Mouse (Mus musculus) embryo, embryonic 9.5 days (tissue): ENCODE measurements around the gene Osbpl9.

Experiments used
- DNase-seq: peaks from one replicate; pipeline ENCODE4 v3.0.0-alpha.2; 2017; ENCODE audit errors: extremely low spot score

Gene Osbpl9

GRCm38 (mm10) chr4:109103145-109103883 is 98.8 kb downstream of the Osbpl9 start:
- DNase-seq = no peak

- DNase-seq = no peak
Observed at GRCm38 (mm10) chr4:109102574-109102973, 99.5 kb downstream of the Osbpl9 start.

DNA sequence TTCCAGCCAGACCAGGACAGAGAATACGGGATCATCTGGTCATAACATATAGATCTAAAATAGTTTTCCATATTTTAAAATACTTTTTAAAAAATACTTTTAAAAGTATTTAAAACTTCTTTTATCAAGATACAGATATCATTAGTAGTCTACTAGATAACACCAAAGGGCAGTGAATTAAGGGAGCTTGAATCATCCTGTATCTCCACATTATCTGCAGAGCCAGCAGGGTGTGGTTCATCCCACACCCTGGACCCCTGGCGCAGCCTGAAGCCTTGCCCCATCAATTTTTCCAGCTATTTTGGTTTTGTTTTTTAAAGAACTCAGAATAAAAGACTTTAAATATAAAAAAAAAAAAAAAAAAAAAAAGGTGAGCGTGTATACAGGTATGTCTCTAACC is 103.2 kb downstream of the Osbpl9 start:
- no peak for DNase-seq

DNA sequence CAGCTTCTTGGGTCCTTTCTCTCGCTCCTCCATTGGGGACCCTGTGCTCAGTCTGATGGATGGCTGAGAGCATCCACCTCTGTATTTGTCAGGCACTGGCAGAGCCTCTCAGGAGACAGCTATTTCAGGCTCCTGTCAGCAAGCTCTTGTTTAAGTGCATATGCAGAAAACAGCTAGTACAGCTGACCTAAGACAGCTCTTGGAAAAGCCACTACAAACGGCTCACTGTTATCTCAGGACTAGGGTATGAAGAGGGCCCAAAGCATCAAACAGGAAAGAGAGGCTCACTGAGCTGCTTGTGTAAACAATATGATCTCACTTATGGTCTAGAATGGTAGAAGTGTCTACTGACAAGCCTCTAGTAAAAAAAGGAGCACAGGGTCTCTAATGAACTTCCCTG is 107.8 kb downstream of the Osbpl9 start:
- no peak for DNase-seq

DNA sequence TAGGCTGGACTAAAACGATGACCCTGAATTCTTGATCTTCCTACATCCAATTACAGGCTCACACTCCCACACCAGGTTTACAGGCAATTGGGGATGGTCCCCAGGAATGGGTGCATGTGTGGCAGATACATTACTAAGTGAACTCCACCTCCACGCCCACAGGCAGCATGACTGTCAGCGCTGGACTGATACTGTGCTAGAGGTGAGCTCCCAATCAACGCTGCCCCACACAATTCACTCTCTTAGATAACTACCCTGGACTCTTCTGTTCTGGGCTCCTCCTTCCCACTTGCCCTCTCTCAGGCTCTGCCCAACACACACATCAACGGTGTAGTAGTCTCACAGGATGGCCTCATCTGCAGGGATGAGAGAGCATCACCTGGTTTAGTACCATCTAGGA is 109.7 kb downstream of the Osbpl9 start:
- DNase-seq = no peak

DNA sequence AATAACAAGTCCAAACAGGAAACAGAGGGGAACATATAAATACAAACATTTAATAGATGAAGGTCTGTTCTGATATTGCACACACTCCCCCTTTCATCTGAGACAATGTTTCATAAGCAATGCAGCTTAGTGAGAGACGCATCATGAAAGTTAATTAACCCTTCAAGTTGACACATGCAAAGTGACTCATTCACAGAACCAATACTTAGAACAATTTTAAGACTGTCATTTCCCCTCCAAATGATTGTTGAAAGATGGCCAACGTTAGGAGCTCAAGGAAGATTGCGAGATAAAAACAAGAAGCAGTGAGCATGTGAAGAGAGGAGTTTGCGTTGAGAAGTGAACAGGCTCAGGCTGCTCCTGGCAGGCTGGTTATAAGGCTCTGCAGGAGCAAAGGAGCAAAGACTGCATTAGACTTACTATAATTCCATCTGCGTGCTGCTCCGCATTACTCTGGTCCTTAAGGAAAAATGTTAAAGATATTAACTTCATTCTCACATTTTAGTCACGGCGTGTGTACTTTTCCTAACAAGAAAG is 110.8 kb downstream of the Osbpl9 start:
- no peak for DNase-seq

- no peak for DNase-seq
Observed at GRCm38 (mm10) chr4:109089999-109090398, 112.1 kb downstream of the Osbpl9 start.

GRCm38 (mm10) chr4:109089171-109089570 is 112.9 kb downstream of the Osbpl9 start:
- no peak for DNase-seq

DNA sequence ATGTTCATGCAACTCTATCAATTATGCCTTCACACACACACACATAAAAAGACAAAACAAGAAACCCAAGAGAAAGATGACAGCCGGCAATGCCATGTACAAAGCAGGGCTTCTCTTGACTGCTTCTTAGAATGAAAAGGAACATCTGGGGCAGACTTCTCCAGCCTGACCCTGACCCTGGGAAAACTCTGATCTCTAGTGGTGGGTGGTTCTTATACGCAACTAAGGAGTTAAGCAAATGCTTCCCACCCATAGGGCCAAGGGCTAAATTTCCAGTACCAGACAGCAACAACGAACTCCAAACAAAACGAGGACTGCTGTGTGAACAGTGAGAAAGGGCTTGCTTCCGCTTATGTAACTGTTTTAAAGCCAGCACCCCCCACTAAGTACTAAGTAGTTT is 122.0 kb downstream of the Osbpl9 start:
- DNase-seq = no peak

DNA sequence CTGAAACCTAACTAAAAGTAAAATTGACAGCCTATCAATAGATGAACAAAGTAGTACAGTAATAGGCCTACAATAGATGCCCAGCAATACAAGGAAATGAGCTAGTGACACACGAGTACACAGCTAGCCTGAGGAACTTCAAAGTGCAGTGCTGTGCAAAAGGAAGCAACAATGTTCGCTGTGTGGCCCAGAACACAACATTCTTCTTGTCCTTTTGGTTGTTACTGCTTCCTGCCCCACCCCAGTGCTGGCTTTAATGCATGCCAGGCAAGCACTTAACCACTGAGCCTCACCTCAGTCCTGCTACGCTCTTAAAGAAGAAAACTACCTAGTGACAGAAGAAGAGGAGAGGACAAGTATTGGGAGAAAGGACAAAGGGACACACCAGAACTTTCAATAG is 122.4 kb downstream of the Osbpl9 start:
- DNase-seq = no peak

DNA sequence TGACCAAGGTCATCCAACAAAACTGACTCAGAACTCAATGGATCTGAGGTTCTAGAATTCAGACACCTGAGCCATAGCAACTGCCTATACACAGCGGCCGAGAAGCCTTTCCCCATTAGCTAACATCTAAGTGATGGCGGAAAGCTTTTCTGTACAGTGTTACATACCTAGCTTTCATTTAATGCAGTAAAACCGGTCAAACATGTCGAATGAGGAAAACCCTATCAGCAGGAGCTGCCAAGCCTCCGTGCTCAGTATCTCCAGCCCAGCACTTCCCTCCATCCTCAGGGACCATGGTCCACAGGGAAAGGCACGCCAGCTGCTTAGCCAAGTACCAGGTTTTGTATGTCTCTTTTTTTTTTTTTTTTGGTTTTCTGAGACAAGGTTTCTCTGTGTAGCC is 123.1 kb downstream of the Osbpl9 start:
- no peak for DNase-seq

DNA sequence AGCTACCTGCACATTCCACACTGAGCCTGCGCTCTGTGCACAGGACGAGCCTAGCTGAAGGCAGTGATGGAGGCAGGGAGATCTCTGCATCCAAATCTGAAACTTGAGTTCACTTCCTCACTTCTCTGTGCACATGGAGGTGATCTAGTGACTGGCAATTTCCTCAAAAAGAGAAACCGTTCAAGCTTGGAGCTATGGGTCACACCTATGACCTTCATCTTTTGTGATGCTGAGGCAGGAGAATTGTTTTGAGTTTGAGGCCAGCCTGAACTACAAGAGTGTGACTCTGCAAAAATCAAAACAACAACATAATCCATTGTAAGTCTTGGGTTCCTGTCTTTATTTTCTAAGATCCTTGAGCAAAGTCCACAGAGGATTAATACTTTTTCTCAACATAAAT is 128.8 kb downstream of the Osbpl9 start:
- DNase-seq = no peak

DNA sequence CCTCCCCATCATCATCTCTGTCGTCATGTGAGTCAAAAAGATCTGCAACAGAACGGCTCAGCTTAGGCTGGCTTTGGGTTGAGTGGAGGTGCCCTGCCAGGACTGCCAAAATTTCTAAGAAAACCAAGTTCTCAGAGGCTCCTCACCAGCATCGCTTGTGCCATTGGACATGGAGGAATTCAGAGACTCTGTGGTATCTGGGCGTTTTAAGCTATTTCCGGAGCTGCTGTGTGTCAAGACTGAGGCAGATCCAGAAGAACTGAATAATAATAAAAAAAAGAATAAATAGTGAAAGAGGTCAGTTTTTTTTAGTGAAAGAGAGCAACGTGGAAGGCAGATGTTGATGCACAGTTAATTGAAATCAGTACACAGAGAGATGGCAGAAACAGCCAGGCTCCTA is 129.2 kb downstream of the Osbpl9 start:
- no peak for DNase-seq

DNA sequence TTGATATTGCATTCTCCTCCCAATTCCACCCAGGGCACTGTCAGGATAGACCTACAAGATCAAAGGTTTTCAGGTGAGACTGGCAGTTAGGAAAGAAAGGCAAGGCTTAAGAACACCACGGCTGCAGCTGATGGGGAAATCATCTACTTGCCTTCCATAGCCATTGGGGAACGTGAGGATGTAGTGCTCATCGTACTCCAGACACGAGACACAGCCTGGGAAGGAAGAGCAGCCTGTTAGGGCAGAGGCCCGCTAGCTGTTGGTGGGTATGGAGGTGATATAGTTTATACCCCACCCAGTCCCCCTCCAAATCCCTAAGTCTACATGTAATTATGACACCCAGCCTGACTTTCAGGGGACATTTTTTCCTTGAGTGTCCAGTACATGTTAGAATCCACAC is 136.4 kb downstream of the Osbpl9 start:
- no peak for DNase-seq

GRCm38 (mm10) chr4:109064941-109065340 is 137.1 kb downstream of the Osbpl9 start:
- no peak for DNase-seq

DNA sequence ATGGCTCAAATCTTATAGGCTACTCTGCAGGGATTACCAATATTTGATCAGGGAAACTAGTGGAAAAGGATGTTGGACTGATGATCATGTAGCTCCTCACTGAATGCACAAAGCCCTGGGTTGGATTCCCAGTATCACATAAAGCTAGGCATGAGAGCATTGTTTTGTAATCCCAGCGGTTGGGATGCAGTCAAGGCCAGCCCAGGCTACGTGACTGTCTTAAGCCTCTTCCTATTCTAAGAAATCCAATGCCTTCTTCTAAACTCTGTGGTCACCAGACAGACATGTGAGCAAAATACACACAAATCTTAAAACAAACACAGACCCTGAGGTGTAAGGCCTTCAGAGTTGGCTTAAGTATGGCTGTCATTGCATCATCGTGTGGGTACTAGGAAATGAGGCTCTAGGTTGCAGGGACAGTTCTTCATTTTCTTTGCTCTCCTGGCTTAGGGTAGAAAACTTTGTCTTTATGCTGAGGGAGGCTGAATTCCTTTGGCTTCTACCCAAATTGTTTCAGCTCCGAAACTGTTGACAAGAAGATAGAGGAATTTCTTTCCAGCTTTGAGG is 142.7 kb downstream of the Osbpl9 start:
- no peak for DNase-seq

DNA sequence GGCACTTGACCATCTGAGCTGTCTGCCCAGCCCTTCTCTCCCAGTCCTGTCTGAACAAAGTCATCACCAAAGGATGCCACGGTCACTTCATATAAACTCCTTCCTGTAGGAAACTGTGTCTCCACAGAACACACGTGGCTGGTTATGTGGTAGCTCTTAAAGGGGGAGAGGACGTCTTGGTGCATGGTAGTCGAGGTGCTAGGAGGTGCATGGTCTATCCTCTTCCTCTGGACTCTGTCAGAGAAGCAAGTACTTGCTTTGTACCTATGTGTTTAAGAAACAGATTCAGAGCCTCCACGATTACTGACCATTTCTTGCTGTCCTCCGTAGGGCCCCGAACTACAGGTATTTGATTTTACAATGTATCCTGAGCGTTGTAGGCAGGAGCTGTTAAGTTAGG is 144.4 kb downstream of the Osbpl9 start:
- no peak for DNase-seq

DNA sequence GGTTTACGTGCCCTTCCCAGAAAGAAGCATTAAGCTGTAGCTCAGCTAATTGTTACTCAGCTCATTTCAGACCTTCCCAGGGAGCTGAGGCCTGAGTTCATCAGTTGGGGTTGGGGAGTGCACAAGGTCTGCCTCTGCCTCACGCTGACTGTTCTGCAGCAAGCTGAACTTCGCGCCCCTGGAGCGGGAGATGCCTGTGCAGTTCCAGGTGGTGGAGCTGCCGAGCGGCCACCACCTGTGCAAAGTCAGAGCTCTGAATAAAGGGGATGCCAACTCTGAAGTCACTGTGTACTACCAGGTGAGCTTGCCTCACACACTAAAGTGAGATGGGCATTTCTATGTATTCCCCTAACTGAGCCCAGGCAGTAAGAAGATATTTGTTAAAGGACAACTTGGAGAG is 145.7 kb downstream of the Osbpl9 start:
- no peak for DNase-seq

DNA sequence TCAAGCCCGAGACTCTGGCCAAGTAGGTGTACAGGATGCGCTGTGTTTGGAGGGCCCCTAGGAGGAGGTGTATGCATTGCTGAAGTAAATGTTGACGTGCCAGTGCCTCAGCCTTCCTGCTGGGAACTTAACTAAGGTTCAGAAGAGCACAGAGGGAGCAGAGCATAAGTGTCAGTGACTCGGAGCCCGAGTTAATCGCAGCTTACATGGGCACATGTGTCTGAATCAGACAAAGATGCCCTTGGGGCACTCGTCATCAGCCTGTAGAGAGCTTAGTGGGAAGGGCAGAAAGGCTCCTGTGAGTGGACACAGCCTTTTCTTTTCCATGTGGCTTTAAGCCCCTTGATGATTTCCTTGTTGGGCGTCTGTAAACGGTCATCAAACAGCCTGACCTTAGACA is 148.1 kb downstream of the Osbpl9 start:
- no peak for DNase-seq

GRCm38 (mm10) chr4:109052282-109052681 is 149.8 kb downstream of the Osbpl9 start:
- no peak for DNase-seq

- no peak for DNase-seq
Observed at GRCm38 (mm10) chr4:109048258-109048657, 153.8 kb downstream of the Osbpl9 start.

- DNase-seq = no peak
Observed at GRCm38 (mm10) chr4:109043756-109044155, 158.3 kb downstream of the Osbpl9 start.

DNA sequence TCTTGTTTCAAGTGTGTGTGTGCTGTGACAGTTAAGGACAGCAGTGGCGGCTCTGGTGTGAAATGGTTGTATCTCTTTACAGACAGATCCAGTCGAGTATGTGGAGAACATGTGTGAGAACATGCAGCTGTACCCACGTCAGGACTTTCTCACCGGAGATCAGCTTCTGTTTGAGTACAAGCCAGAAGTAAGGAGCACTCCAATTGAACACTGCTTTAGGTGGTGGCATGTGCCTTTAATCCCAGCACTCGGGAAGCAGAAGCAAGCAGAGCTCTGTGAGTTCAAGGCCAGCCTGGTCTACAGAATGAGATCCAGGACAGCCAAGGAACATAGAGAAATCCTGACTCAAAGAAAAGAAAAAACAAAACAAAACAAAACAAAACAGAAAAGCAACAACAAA is 158.8 kb downstream of the Osbpl9 start:
- DNase-seq = no peak

DNA sequence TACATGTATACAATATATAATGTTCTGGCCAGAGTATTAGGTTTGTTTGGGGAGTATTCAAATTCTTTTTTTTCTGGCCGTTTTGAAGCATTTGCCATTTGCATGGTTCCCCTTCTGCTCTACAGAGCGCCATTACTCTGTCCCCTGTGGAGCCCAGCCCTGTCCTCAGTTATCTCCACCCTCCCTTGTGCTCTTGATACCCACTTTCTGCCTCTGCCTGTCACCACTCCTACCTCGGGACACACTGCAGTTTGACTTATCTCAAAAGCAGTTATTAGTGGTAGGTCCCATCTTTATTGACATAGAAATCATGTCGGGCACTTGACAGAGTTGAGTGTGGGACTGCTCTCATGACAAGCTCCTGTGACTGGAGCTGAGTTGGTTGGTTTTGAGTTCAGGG is 159.3 kb downstream of the Osbpl9 start:
- DNase-seq = no peak
